Comparison of ENCODE assay signal across 13 mouse cellular contexts in genomic region chr1:180906461-180907147, GRCm38 (mm10). TPM values are rescaled to one million over a fixed set of nuclear protein-coding genes. Genes with fewer than 3 reads are reported as not detected.
DNase-seq lines count a peak whose midpoint lies in the region; ATAC-seq and TF ChIP-seq lines count a peak whose summit lies in the region.
"Had no signal": no experiment of that assay in that cellular context is flagged by ENCODE, and none has a peak within 500 bp of the region (broad histone marks: within the 10 kb centered on the region; RNA-seq: fewer than 3 reads in every experiment).

No protein-coding gene starts in this region.

- H3K36me3 ChIP-seq in midbrain, embryonic 12.5 days = peaks cover 28% of the 10 kb centered on the region
- peaks cover 15% of the 10 kb centered on the region for H3K36me3 ChIP-seq in midbrain, postnatal 0 days (ENCODE audit: insufficient read depth, low read length)
- peaks cover 38% of the 10 kb centered on the region for H3K36me3 ChIP-seq in limb, embryonic 13.5 days

- WGBS in midbrain, embryonic 12.5 days = 93% methylated on average over 24 of the region's 24 CpGs
- WGBS in midbrain, postnatal 0 days = 95% methylated on average over 24 of the region's 24 CpGs
- 89% methylated on average over 24 of the region's 24 CpGs for WGBS in limb, embryonic 13.5 days

- DNase-seq in midbrain, postnatal 0 days (ENCODE audit: low spot score) = no peak
- DNase-seq in R1 (ENCODE audit: low read depth, low spot score) = peak; percentile 44
- peak; percentile 54 for DNase-seq in thymus, postnatal 25 days
- no peak for DNase-seq in adrenal gland, postnatal 36 days
- no peak for DNase-seq in left cerebral cortex, postnatal 36 days (ENCODE audit: low spot score in 2 of 2)
- DNase-seq: heart, postnatal 10 days; lung, postnatal 4 days; right cerebral cortex, postnatal 14 days had no signal

- no peaks in the 10 kb centered on the region for H3K9me3 ChIP-seq in midbrain, embryonic 12.5 days
- H3K9me3 ChIP-seq in midbrain, postnatal 0 days (ENCODE audit: low read length) = no peaks in the 10 kb centered on the region
- no peaks in the 10 kb centered on the region for H3K9me3 ChIP-seq in limb, embryonic 13.5 days

- peaks cover 26% of the 10 kb centered on the region for H3K4me1 ChIP-seq in midbrain, embryonic 12.5 days
- peaks cover 5% of the 10 kb centered on the region for H3K4me1 ChIP-seq in midbrain, postnatal 0 days (ENCODE audit: insufficient read depth, low read length)
- H3K4me1 ChIP-seq in limb, embryonic 13.5 days = peaks cover 29% of the 10 kb centered on the region

- H3K4me2 ChIP-seq in midbrain, embryonic 12.5 days (replicated peaks) = 0 out of 2 replicates have a peak overlapping the region, but pooled peaks have one; percentile 89
- H3K4me2 ChIP-seq in midbrain, postnatal 0 days (ENCODE audit: low read depth, low read length, poor library complexity, severe bottlenecking) = no peak overlapping the region
- 0 out of 2 replicates have a peak overlapping the region, but pooled peaks have one; percentile 3 for H3K4me2 ChIP-seq in limb, embryonic 13.5 days (replicated peaks)

- H3K27ac ChIP-seq in midbrain, embryonic 12.5 days (replicated peaks) = no peak overlapping the region
- no peak overlapping the region for H3K27ac ChIP-seq in midbrain, postnatal 0 days (ENCODE audit: low read depth, low read length)
- H3K27ac ChIP-seq in limb, embryonic 13.5 days = no peak overlapping the region

- no peak for TF ChIP-seq CTCF in midbrain, postnatal 0 days (IDR thresholded peaks at IDR 0.05)

- H3K27me3 ChIP-seq in midbrain, embryonic 12.5 days = 0 out of 2 replicates have a peak, but pooled peaks cover 3% of the 10 kb centered on the region
- H3K27me3 ChIP-seq in midbrain, postnatal 0 days (ENCODE audit: insufficient read depth, low read length) = no peaks in the 10 kb centered on the region
- H3K27me3 ChIP-seq in limb, embryonic 13.5 days = no peaks in the 10 kb centered on the region
- H3K27me3 ChIP-seq: Patski had no signal

- no peak overlapping the region for H3K4me3 ChIP-seq in midbrain, embryonic 12.5 days
- no peak overlapping the region for H3K4me3 ChIP-seq in midbrain, postnatal 0 days (ENCODE audit: low read depth, low read length)
- H3K4me3 ChIP-seq in limb, embryonic 13.5 days = no peak overlapping the region

- ATAC-seq in midbrain, embryonic 12.5 days (ENCODE audit: low FRiP score, low read depth) = no peak
- no peak for ATAC-seq in midbrain, postnatal 0 days (ENCODE audit: low FRiP score)
- ATAC-seq in limb, embryonic 13.5 days (ENCODE audit: low FRiP score, low read depth) = no peak
- ATAC-seq: Patski had no signal

- intact Hi-C loops in left cerebral cortex, postnatal 36 days (cut with DNase I) = no loop called here

- H3K9ac ChIP-seq in midbrain, embryonic 12.5 days (replicated peaks) = 0 out of 2 replicates have a peak overlapping the region, but pooled peaks have one; percentile 11
- H3K9ac ChIP-seq in midbrain, postnatal 0 days (replicated peaks; ENCODE audit: low read length, poor library complexity, severe bottlenecking) = no peak overlapping the region
- H3K9ac ChIP-seq in limb, embryonic 13.5 days = no peak overlapping the region

RNA-seq across cellular contexts. Expression of gene Pycr2, which starts 2.5 kb away (rescaled TPM):
- polyA plus RNA-seq in midbrain, embryonic 12.5 days (2016; fragmentation: Nextera tagmentation; extraction: Ambion mirVana) = 94.0 and 98.4 TPM in 2 replicates
- 48.5 and 50.5 TPM in 2 replicates for total RNA-seq in midbrain, postnatal 0 days (2014; rRNA removed)
- 60.5 and 63.7 TPM in 2 replicates for polyA plus RNA-seq in midbrain, postnatal 0 days (2015; fragmentation: Nextera tagmentation; extraction: Ambion mirVana)
- 112 and 113 TPM in 2 replicates for polyA plus RNA-seq in limb, embryonic 13.5 days (2015; fragmentation: Nextera tagmentation; extraction: Ambion mirVana)
- 10 to 100 TPM; 42.9 to 45.6 TPM for total RNA-seq in adrenal gland, postnatal 36 days (2021)
- 10 to 100 TPM; 26.0 to 27.3 TPM for total RNA-seq in left cerebral cortex, postnatal 36 days (2021)

RNA-seq across cellular contexts. Expression of gene Lefty2, which starts 13.7 kb away (rescaled TPM):
- not detected in 2 replicates for polyA plus RNA-seq in midbrain, embryonic 12.5 days (2016; fragmentation: Nextera tagmentation; extraction: Ambion mirVana)
- total RNA-seq in midbrain, postnatal 0 days (2014; rRNA removed) = 3.0 and 12.8 TPM in 2 replicates
- polyA plus RNA-seq in midbrain, postnatal 0 days (2015; fragmentation: Nextera tagmentation; extraction: Ambion mirVana) = 7.7 and 8.6 TPM in 2 replicates
- polyA plus RNA-seq in limb, embryonic 13.5 days (2015; fragmentation: Nextera tagmentation; extraction: Ambion mirVana) = 0.27 TPM in 2 replicates
- total RNA-seq in adrenal gland, postnatal 36 days (2021) = 1 to 10 TPM in 1 of 2 experiments, under 1 TPM in 1; 0.43 to 1.2 TPM
- total RNA-seq in left cerebral cortex, postnatal 36 days (2021) = under 1 TPM; 0.69 to 0.77 TPM
- total RNA-seq: neutrophil, adult 5-6 weeks had no signal
- polyA plus RNA-seq: kidney, embryonic 14.5 days had no signal

RNA-seq across cellular contexts. Expression of gene Lefty1, which starts 28.2 kb away (rescaled TPM):
- 0.56 and 1.6 TPM in 2 replicates for polyA plus RNA-seq in midbrain, embryonic 12.5 days (2016; fragmentation: Nextera tagmentation; extraction: Ambion mirVana)
- 0.38 TPM in 1 of 2 replicates, not detected in the other for total RNA-seq in midbrain, postnatal 0 days (2014; rRNA removed)
- polyA plus RNA-seq in midbrain, postnatal 0 days (2015; fragmentation: Nextera tagmentation; extraction: Ambion mirVana) = 0.41 and 0.42 TPM in 2 replicates
- 1.8 and 2.2 TPM in 2 replicates for polyA plus RNA-seq in limb, embryonic 13.5 days (2015; fragmentation: Nextera tagmentation; extraction: Ambion mirVana)
- 1 to 10 TPM; 3.4 to 9.0 TPM for total RNA-seq in adrenal gland, postnatal 36 days (2021)
- total RNA-seq in left cerebral cortex, postnatal 36 days (2021) = under 1 TPM in 1 of 2 experiments, not detected in 1; 0.20 TPM
- total RNA-seq: neutrophil, adult 5-6 weeks had no signal

RNA-seq across cellular contexts. Expression of gene Tmem63a, which starts 35.5 kb away (rescaled TPM):
- 2.9 TPM in 2 replicates for polyA plus RNA-seq in midbrain, embryonic 12.5 days (2016; fragmentation: Nextera tagmentation; extraction: Ambion mirVana)
- total RNA-seq in midbrain, postnatal 0 days (2014; rRNA removed) = 4.8 and 6.4 TPM in 2 replicates
- polyA plus RNA-seq in midbrain, postnatal 0 days (2015; fragmentation: Nextera tagmentation; extraction: Ambion mirVana) = 1.3 and 1.7 TPM in 2 replicates
- polyA plus RNA-seq in limb, embryonic 13.5 days (2015; fragmentation: Nextera tagmentation; extraction: Ambion mirVana) = 16.2 and 17.7 TPM in 2 replicates
- 10 to 100 TPM; 52.6 to 80.8 TPM for total RNA-seq in adrenal gland, postnatal 36 days (2021)
- 10 to 100 TPM; 13.8 to 20.6 TPM for total RNA-seq in left cerebral cortex, postnatal 36 days (2021)

RNA-seq across cellular contexts. Expression of gene Sde2, which starts 55.7 kb away (rescaled TPM):
- polyA plus RNA-seq in midbrain, embryonic 12.5 days (2016; fragmentation: Nextera tagmentation; extraction: Ambion mirVana) = 36.3 and 36.7 TPM in 2 replicates
- total RNA-seq in midbrain, postnatal 0 days (2014; rRNA removed) = 12.8 and 15.3 TPM in 2 replicates
- polyA plus RNA-seq in midbrain, postnatal 0 days (2015; fragmentation: Nextera tagmentation; extraction: Ambion mirVana) = 20.7 and 24.2 TPM in 2 replicates
- 39.3 and 40.7 TPM in 2 replicates for polyA plus RNA-seq in limb, embryonic 13.5 days (2015; fragmentation: Nextera tagmentation; extraction: Ambion mirVana)
- total RNA-seq in adrenal gland, postnatal 36 days (2021) = 10 to 100 TPM; 24.6 to 30.5 TPM
- 10 to 100 TPM; 20.3 to 21.9 TPM for total RNA-seq in left cerebral cortex, postnatal 36 days (2021)

Comparison
In these comparisons a context has a peak if more than half of its experiments do, and no peak if none do; other contexts are left out.
1. DNase-seq: peak in R1 (single experiment) and thymus, postnatal 25 days (single experiment); none in midbrain, postnatal 0 days (single experiment), adrenal gland, postnatal 36 days (0 of 2) and left cerebral cortex, postnatal 36 days (0 of 2).